In the genomic region with DNA sequence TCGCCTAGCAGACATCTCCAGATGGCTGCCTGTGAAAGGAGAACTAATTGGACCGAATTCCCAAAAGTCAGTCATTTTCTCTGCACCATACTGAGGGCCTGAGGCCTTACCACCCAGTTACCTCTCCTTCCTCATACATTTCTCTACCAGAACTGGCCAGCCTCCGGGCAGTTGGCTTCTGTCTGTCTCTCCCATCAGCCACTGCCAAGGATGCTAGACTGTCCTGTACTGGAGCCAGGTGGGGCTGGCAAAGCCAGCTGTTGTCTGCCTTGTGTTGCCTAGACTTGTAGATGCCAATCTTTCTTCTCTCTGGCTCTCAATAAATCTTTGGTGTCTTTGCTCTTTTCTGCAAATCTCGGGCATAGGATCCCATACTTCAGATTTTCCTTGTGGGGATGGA, we compare ENCODE assay signal across 31 mouse cellular contexts.
A peak's percentile ranks its signal among the peaks of the same experiment; 100 is the strongest.
DNase-seq lines count a peak whose midpoint lies in the region; ATAC-seq and TF ChIP-seq lines count a peak whose summit lies in the region.
"Had no signal": no experiment of that assay in that cellular context is flagged by ENCODE, and none has a peak within 500 bp of the region (broad histone marks: within the 10 kb centered on the region; RNA-seq: fewer than 3 reads in every experiment).

No protein-coding gene starts in this region.

- H3K4me1 ChIP-seq in hindbrain, postnatal 0 days (ENCODE audit: insufficient read depth, low read length), result no peaks in the 10 kb centered on the region
- H3K4me1 ChIP-seq in hindbrain, embryonic 12.5 days, result no peaks in the 10 kb centered on the region
- H3K4me1 ChIP-seq in midbrain, embryonic 13.5 days (replicated peaks), result no peaks in the 10 kb centered on the region
- peaks cover 1% of the 10 kb centered on the region; the same call in 1 of the 2 replicates for H3K4me1 ChIP-seq in midbrain, embryonic 14.5 days (ENCODE audit: control insufficient read depth, insufficient read depth, low read length)
- H3K4me1 ChIP-seq: embryonic facial prominence, embryonic 13.5 days; heart, embryonic 12.5 days; neural tube, embryonic 15.5 days had no signal

- WGBS in hindbrain, postnatal 0 days, result 67% methylated on average over 4 of the region's 4 CpGs
- 83% methylated on average over 4 of the region's 4 CpGs for WGBS in hindbrain, embryonic 12.5 days
- 77% methylated on average over 4 of the region's 4 CpGs for WGBS in midbrain, embryonic 13.5 days
- 77% methylated on average over 4 of the region's 4 CpGs for WGBS in midbrain, embryonic 14.5 days

- H3K27ac ChIP-seq in hindbrain, postnatal 0 days, result no peak overlapping the region
- no peak overlapping the region for H3K27ac ChIP-seq in hindbrain, embryonic 12.5 days
- no peak overlapping the region for H3K27ac ChIP-seq in midbrain, embryonic 13.5 days
- no peak overlapping the region for H3K27ac ChIP-seq in midbrain, embryonic 14.5 days (replicated peaks; ENCODE audit: low read depth, low read length)
- H3K27ac ChIP-seq: embryonic facial prominence, embryonic 13.5 days; heart, adult 2 months; kidney, postnatal 0 days; liver, embryonic 14.5 days; macrophage; midbrain, embryonic 15.5 days; neural tube, embryonic 15.5 days had no signal

- H3K36me3 ChIP-seq in hindbrain, postnatal 0 days (ENCODE audit: insufficient read depth, low read length), result no peaks in the 10 kb centered on the region
- no peaks in the 10 kb centered on the region for H3K36me3 ChIP-seq in hindbrain, embryonic 12.5 days
- no peaks in the 10 kb centered on the region for H3K36me3 ChIP-seq in midbrain, embryonic 13.5 days
- H3K36me3 ChIP-seq in midbrain, embryonic 14.5 days (ENCODE audit: control insufficient read depth, insufficient read depth, low read length), result no peaks in the 10 kb centered on the region
- H3K36me3 ChIP-seq: embryonic facial prominence, embryonic 13.5 days; G1E; heart, embryonic 12.5 days; midbrain, embryonic 15.5 days; neural tube, embryonic 15.5 days had no signal

- no peak overlapping the region for H3K9ac ChIP-seq in hindbrain, postnatal 0 days (replicated peaks; ENCODE audit: low read length)
- H3K9ac ChIP-seq in hindbrain, embryonic 12.5 days, result no peak overlapping the region
- no peak overlapping the region for H3K9ac ChIP-seq in midbrain, embryonic 13.5 days (replicated peaks)
- H3K9ac ChIP-seq in midbrain, embryonic 14.5 days (replicated peaks; ENCODE audit: low read length), result no peak overlapping the region
- H3K9ac ChIP-seq: embryonic facial prominence, embryonic 13.5 days; heart, embryonic 12.5 days; liver, embryonic 14.5 days; midbrain, embryonic 15.5 days; neural tube, embryonic 15.5 days had no signal

- no peak for TF ChIP-seq CTCF in hindbrain, postnatal 0 days (IDR thresholded peaks at IDR 0.05; ENCODE audit: low read depth)

- no peak overlapping the region for H3K4me3 ChIP-seq in hindbrain, postnatal 0 days (ENCODE audit: low read length)
- no peak overlapping the region for H3K4me3 ChIP-seq in hindbrain, embryonic 12.5 days
- H3K4me3 ChIP-seq in midbrain, embryonic 13.5 days (replicated peaks), result no peak overlapping the region
- H3K4me3 ChIP-seq in midbrain, embryonic 14.5 days (replicated peaks; ENCODE audit: low read depth, low read length), result no peak overlapping the region
- H3K4me3 ChIP-seq: embryonic facial prominence, embryonic 13.5 days; heart, adult 2 months; heart, embryonic 12.5 days; midbrain, embryonic 15.5 days; neural tube, embryonic 15.5 days had no signal

- peak; percentile 57 to 74 for DNase-seq in cerebellum, postnatal 14 days
- no peak for DNase-seq in cerebellum, postnatal 36 days
- DNase-seq in hindbrain, postnatal 0 days (ENCODE audit: low spot score), result peak; percentile 26
- DNase-seq in midbrain, embryonic 14.5 days, result no peak
- DNase-seq in gastrocnemius, postnatal 10 days, result no peak
- no peak for DNase-seq in urinary bladder, postnatal 10 days (ENCODE audit: low spot score)
- DNase-seq: adrenal gland, postnatal 14 days; gastrocnemius, postnatal 36 days; heart, adult 2 months; heart, postnatal 4 days; kidney, adult 8-10 months; kidney, postnatal 4 days; layer of hippocampus, adult 9-11 months; liver; lung, adult 2 months; lung, postnatal 10 days; retina, postnatal 1 day; right cerebral cortex, postnatal 14 days had no signal

- no peaks in the 10 kb centered on the region for H3K9me3 ChIP-seq in hindbrain, postnatal 0 days (ENCODE audit: low read length)
- H3K9me3 ChIP-seq in hindbrain, embryonic 12.5 days (replicated peaks), result no peaks in the 10 kb centered on the region
- no peaks in the 10 kb centered on the region for H3K9me3 ChIP-seq in midbrain, embryonic 13.5 days
- no peaks in the 10 kb centered on the region for H3K9me3 ChIP-seq in midbrain, embryonic 14.5 days (ENCODE audit: control insufficient read depth, low read length)
- H3K9me3 ChIP-seq: embryonic facial prominence, embryonic 13.5 days; G1E; heart, embryonic 12.5 days; midbrain, embryonic 15.5 days; neural tube, embryonic 15.5 days had no signal

- no peak overlapping the region for H3K4me2 ChIP-seq in hindbrain, postnatal 0 days (ENCODE audit: low read depth, low read length)
- H3K4me2 ChIP-seq in hindbrain, embryonic 12.5 days (replicated peaks), result no peak overlapping the region
- no peak overlapping the region for H3K4me2 ChIP-seq in midbrain, embryonic 13.5 days (replicated peaks)
- H3K4me2 ChIP-seq in midbrain, embryonic 14.5 days (ENCODE audit: low read length), result no peak overlapping the region
- H3K4me2 ChIP-seq: embryonic facial prominence, embryonic 13.5 days; heart, embryonic 12.5 days; midbrain, embryonic 15.5 days; neural tube, embryonic 15.5 days had no signal

- no peak for ATAC-seq in hindbrain, postnatal 0 days
- no peak for ATAC-seq in hindbrain, embryonic 12.5 days (ENCODE audit: low FRiP score)
- 0 out of 2 replicates have a peak, but pooled peaks have one; percentile 34 for ATAC-seq in midbrain, embryonic 13.5 days
- no peak for ATAC-seq in midbrain, embryonic 14.5 days (ENCODE audit: low FRiP score, low TSS enrichment)
- ATAC-seq: hindbrain, embryonic 16.5 days; intestine, embryonic 16.5 days; midbrain, embryonic 15.5 days; Patski had no signal

- no peaks in the 10 kb centered on the region for H3K27me3 ChIP-seq in hindbrain, postnatal 0 days (ENCODE audit: insufficient read depth, low read length)
- no peaks in the 10 kb centered on the region for H3K27me3 ChIP-seq in hindbrain, embryonic 12.5 days
- no peaks in the 10 kb centered on the region for H3K27me3 ChIP-seq in midbrain, embryonic 13.5 days
- H3K27me3 ChIP-seq in midbrain, embryonic 14.5 days (ENCODE audit: control insufficient read depth, insufficient read depth, low read length), result no peaks in the 10 kb centered on the region
- H3K27me3 ChIP-seq: embryonic facial prominence, embryonic 13.5 days; heart, embryonic 12.5 days; midbrain, embryonic 15.5 days; neural tube, embryonic 15.5 days had no signal

Comparison
In these comparisons a context has a peak if more than half of its experiments do, and no peak if none do; other contexts are left out.
1. DNase-seq: peak in cerebellum, postnatal 14 days (2 of 2) and hindbrain, postnatal 0 days (single experiment); none in cerebellum, postnatal 36 days (0 of 2), midbrain, embryonic 14.5 days (single experiment), gastrocnemius, postnatal 10 days (single experiment) and urinary bladder, postnatal 10 days (single experiment).